Mouse (Mus musculus) cerebellum, postnatal 25 days (tissue): ENCODE data around the gene Lyst.
"Not testable (repeated sequence)": the region's sequence is repeated elsewhere in the genome, so short reads cannot be mapped to it uniquely, and the experiment has no call there.

Experiments
- DNase-seq, 2 experiments: peaks; one replicate each; pipeline ENCODE4 v3.0.0; 2021; ENCODE audit warnings: mixed read lengths in 2 of 2

The Lyst gene

DNA sequence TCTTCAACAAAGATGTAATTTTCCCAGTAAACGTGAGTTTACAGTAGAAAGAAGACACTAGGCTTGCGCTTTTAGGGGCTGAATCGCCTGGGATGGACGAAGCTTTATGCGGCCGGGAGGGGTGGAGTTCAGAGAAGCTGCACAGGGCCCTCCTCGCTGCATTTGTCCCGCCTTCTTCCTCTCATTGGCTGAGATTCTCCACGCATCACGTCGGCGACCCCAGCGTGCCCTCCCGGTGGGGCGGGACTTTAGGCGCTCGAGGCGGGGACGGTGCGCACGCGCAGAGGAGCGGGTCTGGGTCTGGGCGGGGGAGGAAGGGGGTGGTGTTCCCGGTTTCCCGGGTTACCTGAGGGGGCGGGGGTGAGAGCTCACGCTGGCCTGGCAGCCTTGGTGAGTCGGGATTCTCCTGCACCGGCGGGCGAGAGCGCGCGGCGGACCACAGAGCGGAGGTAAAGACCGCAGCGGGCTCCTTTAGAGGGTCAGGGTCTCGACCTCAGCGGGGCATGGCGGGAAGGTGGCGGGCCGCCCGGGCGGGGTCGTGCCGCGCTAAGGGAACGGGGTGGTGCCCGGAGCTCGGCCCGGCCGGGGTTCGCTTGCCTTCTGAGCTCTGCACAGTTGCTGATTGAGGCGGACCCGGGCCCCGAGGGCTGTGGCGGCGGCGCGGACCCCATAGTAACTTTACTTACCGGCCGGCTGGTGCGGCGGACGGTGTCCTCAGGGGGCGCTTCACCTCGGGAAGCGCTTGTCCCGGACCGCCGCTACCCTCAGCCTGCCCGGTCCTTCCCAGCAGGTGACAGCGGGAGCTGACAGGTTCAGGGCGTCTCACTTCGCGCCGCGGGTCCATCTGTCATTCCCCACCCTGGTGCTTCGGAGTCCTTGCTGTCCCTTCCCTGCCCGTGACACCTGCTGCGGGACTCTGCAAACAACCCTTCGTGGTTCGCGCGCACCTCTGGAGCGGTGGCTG lies at the start of gene Lyst:
TSS of gene Lyst (plus strand) at position 350 of the 964 bp plus-strand sequence.
- DNase-seq = peak; percentile 99 to 100

DNA sequence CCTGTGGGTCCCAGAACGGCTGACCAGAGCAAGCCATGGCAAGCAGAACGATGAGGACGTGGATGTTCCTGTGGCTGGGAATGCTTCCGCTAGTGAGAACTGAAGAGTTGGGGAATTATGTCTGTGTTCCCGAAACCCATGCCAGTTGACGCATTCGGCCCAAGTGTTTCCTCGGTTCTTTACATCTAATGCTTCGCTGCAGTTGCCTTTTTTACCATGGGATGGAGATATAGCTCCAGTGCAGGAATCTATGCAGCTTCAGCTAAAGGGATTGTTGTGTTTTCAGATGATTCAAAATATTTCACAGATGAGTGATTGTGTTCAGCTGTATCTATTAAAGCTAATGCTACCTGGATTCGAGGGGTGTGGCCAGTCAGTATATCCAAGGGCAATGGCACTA lies 47.1 kb upstream of the Lyst start:
- DNase-seq = not testable (repeated sequence)

DNA sequence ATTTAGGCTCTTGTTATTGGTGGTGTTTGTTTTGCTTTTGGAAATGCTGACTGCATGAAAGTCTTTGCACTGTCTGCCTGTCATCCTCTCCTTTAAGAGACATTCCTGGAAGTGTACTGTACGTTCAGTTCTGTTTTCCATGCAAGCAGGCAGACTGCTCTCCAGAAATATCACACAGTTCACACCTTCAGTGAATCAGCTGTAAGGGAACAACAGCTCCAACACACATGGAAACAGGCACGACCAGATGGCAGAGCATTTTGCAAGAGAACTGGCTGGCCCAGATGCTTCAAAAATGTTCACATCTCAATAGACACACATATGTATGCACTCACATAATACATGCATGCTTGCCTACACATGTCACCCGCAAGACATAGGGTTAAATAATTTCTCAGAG lies 43.4 kb upstream of the Lyst start:
- DNase-seq = no peak

DNA sequence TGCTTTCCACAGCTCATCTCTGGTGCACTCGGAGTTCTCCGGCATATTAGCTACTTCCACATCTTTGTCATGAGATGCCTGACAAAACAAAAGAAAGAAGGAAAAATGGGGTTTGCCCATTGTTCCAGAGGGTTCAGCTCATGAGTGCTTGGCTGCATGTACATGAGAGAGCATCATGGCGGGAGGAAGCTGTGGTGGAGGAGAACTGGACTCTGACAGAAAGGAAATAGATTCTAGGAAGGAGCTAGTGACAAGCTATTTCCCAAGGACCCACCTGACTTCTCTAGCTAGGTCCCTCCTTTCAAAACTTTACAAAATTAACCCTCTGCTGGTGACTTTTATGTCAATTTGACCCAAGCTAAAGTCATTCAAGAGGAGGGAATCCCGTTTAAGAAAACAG lies 42.3 kb upstream of the Lyst start:
- no peak for DNase-seq

DNA sequence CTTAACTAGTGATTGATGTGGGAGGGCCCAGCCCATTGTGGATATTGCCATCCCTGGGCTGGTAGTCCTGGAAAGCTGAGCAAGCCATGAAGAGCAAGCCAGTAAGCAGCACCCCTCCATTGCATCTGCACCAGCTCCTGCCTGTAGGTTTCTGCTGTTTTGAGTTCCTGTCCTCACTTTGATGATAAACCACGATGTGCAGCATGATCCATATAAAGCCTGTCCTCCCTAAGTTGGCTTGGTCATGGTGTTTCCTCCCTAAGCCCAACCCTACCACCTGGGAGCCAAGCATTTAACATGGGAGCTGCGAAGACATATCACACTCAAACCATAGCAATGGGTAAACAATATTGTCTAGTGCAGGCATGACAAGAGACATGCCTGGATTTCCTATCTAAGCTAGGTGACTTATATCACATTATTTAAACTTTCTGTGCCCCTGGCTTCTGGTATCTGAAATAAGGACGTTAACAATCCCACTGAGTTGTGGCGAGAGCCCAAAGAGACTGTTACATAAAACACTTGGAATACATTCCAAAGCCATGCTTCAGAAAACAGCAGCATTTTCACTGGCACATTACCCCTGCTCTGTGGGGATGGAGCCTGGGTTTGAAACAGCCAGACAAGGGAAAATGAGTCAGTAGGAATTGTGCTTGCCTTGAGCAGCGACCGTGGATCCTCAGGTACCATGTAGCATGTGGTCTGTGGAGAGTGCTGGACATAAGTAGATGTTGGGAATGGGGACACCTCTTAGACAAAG lies 41.6 kb upstream of the Lyst start:
- no peak for DNase-seq

DNA sequence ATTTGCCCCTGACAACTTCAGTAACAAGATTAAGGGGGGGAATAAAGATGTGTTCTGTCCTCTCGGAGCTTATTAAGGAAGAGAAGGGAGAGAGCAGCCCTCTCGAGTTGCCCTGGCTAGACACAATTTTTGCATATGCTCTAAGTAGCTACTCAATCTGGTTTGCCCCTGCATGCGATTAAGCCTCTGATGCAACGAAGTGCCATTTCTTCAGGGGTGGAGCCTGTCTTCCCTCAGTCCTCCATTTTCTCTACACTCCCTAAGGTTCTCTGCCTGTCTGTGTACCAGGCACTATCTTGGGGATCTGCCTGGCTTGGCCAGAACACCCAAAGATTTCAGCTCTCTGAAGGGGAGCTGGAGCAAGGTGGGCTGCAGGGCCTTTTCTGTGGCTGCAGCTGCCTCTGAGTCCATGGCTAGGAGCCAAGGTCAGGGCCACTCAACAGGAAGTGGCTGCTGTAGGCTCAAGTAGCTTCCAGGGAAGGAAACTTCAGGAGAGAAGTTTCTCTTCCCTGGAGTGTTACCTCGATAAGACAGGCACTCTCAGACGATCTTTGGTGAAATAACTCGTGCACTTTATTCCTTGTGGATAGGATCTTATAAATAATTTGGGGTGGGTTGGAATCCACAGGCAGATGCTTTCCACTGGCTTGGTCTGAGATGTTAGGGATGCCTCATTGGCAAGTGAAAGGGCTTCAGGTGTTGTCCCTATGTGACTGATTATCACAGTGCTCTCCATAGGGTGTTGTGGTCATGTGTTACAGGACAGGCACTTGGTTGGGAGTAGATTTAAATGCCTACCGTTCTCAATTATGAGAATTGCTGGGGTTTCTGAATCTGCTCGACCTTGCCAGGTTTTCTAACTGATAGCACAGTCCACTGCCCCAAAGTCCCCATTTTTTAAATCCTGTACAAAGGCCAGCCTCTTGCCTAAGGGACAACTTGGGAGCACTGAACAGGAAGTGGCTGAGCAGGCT lies 40.2 kb upstream of the Lyst start:
- DNase-seq = no peak

DNA sequence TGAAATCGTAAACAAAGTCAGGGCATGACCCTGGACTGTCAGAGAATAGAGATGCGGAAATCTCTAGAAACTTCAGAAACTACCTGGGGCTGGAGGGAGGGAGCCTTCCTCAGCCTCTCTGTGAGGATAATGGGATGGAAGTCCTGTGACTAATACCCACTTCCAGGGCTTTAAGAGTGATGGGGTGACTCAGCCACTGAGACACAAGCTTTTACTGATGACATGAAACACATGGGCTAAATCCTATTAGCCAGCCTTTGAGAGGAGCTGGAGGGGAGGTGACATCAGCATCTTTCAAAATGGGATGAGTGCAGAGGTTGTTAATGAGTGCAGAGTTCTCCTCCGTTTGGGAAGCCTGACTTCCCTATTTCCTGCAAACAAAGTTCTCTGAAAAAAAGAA lies 38.2 kb upstream of the Lyst start:
- DNase-seq = no peak

DNA sequence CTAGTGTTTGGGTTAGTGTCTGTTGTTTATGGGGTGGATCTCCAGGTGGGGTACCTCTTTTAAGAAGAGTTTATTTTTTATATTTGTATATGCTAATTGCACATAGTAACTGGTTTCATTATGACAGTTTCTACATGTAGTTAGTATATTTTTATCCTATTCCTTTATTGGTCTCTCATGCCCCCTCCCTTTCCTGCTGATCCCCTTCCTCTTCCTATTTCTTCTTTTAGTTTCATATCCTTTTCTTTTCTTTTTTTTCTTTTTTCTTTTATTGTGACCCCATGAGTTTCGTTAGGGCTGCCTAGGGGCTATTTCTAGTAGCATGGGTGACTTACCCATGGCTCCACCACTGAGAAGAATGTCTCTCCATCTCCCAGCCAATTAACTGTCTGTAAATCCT lies 36.5 kb upstream of the Lyst start:
- DNase-seq = no peak

DNA sequence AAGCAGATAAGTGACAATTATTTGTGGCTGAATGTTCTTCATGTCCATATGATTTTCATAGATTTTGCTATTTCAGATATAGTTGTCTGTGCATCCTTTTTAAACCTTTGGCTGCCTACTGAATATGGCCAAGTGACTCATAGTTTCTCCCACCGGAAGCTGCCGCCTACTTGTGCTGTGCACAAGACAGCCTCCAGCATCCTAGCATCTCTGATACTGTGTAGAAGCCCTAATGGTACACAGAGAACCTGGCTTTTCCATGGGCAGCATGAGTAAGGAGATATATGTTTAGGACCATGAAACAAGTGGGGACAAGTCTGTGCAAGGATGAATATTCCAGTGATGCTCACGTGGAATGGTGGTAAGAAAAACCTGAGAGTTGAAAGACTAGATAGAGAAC lies 35.0 kb upstream of the Lyst start:
- DNase-seq = no peak

DNA sequence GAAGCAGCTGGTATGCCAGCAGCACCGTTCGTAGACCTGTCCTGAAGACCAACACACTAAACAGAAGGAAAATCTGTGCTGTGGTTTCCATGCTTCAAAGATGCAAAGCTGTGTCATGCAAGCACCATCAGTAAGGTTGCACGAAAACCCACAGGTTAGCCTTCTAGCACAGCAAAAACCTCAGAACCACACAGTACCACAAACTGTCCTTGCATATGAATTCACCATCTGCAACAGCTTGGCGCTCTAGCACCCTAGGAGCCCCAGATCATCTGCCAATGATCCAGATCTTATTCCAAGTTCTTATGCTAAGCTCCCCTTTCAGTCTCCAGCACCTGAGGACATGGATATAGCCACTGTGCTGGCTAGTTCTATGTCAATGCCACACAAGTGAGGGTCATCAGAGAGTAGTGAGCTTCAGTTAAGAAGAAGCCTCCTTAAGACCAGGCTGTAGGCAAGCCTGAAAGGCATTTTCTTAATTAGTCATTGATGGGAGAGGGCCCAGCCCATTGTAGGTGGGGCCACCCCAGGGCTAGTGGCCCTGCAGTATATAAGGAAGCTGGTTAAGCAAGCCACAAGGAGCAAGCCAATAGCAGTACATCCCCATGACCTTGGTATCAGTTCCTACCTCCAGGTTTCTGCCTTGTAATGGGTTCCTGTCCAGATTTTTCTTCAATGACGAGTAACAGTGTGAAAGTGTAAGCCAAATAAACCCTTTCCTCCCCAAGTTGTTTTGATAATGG lies 33.0 kb upstream of the Lyst start:
- DNase-seq = peak; percentile 50 to 53

DNA sequence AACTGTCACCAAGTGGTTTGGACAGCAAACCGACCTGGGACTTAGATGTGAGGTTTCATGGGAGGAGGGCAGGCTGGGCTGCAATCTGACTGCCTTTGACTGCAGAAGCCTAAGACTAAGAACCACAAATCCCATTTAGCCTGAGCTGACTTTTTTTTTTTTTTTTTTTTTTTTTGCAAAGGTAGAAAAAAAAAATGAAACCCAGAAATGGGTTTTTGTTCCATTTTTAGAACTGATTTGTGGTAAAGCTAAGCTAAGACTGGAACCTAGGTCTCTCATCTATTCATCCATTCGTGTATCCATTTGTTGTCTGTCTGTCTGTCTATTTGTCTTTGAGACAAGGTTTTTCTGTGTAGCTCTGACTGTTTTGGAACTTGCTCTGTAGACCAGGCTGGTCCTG lies 31.9 kb upstream of the Lyst start:
- DNase-seq = no peak

DNA sequence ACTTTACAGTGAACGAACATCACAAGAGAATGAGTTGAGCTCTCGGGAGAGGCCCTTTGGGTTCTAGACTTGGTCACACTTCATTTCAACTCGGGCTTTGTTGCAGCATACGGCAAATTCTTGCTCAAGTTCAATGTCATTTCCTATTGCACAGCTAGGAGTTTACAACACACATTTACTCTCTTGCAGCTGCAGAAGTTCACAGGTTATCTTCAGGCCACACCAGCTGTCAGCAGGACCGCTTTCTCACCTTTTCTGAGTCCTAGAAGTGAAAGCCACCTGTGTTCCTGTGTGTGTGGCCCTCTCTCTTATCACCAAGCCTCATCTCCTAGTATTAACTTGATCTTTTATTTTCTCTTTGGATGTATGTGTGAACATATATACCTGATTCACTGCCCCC lies 31.3 kb upstream of the Lyst start:
- no peak for DNase-seq

DNA sequence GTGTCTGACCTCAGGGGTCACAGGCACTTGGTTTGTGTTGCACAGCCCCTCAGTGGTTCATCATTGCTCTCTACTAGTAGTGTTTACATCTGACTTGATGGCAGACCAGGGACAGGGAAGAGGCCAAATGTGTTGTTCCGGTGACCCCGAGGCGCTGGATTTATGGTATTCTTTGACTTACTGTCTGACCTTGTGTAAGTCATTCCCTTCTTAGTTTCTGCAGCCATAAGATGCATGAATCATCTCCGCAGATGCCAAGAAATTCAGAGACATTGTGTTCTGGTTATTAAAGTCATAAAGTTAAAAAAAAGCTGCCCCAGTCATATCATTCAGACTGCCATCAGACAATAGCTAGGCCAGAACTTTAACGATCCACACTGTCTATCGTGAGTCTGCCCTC lies 27.6 kb upstream of the Lyst start:
- no peak for DNase-seq

DNA sequence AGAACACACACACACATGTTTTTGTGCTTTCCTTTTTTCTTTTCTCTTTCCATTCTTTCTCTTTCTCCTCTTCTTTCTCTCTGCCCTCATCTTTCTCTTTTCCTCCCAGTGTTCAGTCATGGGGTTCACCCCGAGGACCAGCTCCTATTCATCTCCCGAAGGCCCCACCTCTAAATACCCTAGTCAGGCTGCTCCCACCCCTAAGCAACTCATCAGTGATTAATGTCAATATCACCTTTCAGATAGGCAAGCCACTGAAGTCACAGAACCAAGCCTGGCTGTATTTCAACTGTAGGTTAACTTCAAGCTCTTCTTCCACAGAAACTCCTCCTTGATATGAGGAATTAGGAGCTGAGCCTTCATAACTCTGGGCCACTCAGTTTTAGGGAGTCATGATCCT lies 26.1 kb upstream of the Lyst start:
- no peak for DNase-seq

DNA sequence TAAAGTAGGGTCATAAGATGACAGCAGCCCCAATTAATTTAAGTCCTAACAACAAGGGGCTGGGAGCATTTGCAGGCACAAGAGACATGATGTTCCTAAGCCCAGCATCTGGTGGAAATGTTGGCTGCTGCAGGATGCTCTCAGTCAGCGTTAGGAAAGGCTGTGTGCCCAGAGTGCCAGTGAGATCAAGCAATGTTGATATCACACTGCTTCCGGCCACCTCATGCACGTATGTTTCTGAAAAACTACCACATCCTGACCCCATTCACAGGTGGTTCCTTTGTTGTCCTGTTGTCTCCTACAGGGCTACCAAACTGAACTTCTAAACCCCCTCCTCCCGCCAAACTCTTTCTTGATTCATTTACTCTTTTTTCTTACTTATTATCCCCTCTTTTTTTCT lies 25.7 kb upstream of the Lyst start:
- DNase-seq = no peak

DNA sequence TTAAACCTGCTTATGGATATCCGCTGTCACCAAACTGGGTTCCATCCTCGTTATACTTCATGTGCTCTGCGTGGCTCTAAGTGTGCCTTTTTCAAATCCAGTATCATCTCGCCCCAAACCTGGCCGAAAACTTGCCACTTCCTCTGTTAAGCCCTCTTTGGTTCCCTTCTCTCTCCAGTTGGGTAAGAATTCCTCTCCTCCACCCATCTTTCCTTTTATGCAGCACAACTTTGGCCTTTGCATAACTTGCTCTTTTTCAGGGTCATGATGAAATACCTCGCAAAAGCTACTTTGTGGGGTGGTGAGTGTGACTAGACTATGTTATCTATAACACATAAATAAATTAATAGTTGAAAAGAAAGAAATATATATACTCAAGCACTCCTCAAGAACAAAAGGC lies 22.6 kb upstream of the Lyst start:
- DNase-seq = no peak

DNA sequence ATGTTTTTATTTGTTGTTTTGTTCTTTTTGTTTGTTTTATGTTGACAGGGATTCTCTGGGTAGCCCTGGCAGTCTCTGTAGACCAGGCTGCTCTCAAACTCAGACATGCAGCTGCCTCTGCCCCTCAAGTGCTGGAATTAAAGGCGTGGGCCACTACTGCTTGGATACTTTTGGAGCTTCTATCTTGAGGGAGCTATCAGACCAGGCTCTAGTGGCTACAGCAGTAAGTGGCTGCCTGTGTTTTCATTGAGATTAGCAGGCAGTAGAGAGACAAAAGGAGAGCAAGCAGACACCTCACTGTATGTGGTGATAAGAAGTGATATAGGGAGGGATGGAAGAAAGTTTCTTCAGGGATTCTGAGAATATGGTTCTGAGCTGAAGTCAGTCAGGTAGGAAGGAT lies 21.4 kb upstream of the Lyst start:
- no peak for DNase-seq

DNA sequence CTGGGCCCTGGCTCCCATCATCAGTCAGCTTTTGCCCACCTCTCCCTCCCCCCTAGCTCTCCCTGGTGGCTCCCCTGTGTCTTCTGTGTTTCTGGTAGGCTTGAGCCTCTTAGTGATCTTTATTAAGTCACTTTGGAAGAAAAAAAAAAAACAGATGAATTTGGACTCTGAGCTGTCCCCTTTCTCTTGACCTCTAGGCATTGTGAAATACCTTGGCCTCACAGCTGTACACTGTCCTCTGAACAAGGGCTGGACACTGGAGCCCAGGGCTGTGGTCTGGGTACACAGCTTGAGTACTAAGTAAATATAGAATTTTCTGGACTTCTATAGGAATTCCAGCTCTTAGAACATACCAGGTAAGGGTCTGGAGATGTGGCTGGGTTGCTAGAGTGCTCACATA lies 20.6 kb upstream of the Lyst start:
- DNase-seq = no peak

DNA sequence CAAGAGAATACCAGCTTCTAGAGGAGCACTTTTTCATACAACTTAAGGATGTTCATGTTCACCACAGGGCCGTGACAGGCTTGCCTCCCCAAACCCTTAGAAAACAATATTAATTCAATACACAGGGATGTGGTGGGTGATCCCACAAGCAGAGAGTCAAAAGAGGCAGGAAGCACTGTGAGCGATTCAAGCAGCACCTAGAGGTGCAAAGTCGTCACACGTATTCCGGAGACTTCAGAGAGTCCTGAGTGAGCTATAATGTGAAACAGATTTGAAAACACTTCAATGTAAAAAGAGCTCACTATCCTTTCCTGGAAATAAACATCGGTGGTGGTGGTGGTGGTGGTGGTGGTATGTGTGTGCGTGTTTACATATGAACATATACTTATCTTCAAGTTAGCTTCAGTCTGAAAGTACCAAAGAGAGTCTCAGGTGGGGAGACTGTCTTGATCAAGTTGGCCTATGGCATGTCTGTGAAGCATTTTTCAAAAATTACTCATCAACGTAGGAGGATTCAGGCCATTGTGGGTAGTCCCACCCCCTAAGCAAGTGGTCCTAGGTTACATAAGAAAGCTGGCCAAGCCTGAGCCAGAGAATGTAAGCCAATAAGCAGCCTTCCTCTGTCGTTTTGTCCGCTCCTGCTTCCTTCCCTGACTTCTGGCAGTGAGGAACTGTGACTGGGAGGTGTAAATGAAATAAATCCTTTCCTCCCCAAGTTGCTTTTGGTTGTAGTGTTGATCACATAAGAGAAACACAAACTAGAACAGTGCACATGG lies 17.9 kb upstream of the Lyst start:
- peak in 1 of 2 experiments; percentile 10 for DNase-seq

DNA sequence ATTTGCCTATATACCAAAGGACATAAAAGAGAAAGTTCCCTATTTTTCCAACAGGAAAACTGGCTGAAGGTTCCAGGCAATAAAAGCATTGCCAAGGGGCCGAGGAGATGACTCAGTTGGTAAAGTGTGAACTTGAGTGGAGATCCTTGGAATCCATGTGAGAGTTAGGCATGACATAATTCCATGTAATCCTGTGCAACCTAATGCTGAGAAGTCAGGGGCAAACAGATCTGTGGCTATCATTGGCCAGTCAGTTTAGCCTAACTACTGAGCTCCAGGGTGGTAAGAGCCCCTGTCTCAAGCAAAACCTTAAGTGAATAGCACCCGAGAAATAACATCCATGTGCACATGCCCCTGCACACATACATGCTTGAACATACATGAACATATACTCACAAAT lies 17.3 kb upstream of the Lyst start:
- peak in 1 of 2 experiments; percentile 9 for DNase-seq

DNA sequence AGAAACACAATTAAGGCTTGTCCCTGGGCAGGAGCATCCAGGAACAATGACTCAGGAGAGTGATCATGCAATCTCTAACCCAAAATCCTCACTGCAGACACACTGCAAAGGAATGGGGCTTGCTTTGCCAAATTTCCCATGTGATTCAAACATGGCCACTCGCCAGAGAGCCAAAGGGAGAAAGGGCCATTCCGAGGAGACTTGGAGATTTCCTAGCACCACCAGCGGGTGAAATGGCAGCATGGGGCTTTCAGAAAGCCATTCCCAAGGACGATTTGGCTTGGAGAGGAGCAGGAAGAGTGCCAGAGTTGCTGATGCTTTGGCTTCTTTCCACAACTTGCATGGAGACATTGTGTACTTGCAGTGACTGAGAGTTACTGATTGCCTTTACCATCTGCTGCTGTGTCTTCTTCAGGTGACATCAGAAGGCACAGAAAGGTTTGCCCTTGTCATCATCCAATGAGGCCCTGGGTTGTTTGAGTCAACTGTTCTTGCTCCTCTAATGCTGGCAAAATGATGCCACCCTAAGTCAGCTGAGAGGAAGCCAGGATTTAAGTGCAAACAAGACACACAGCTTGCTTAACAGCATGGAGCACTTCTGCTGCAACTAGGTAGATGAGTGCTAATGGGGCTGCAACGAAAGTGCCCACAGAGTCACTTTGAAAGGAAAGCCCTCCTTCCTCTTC lies 16.5 kb upstream of the Lyst start:
- peak; percentile 94 for DNase-seq
